Mouse (Mus musculus) limb, embryonic 10.5 days (tissue): ENCODE results near the gene Rbm46. TPM values are rescaled to one million over a fixed set of nuclear protein-coding genes. Genes with fewer than 3 reads are reported as not detected.

ENCODE experiments used
- DNase-seq: peaks from one replicate; pipeline ENCODE4 v3.0.0-alpha.2; 2017; ENCODE audit warnings: low spot score
- H3K27ac ChIP-seq: fragments of 300-500 bp; sonication (generic); 2 replicates; pipeline ENCODE4 v1.5.1; 2016; ENCODE audit warnings: mild to moderate bottlenecking
- H3K27me3 ChIP-seq: fragments of 300-500 bp; sonication (generic); 2 replicates; pipeline ENCODE4 v1.6.1; 2016; ENCODE audit warnings: low read depth, mild to moderate bottlenecking; ENCODE audit not compliant: poor library complexity, severe bottlenecking
- H3K36me3 ChIP-seq: fragments of 300-500 bp; sonication (generic); 2 replicates; pipeline ENCODE4 v1.6.1; 2016; ENCODE audit warnings: mild to moderate bottlenecking, moderate library complexity
- H3K4me1 ChIP-seq: fragments of 300-500 bp; sonication (generic); 2 replicates; pipeline ENCODE4 v1.6.1; 2016
- H3K4me3 ChIP-seq: fragments of 300-500 bp; sonication (generic); 2 replicates; pipeline ENCODE4 v1.5.1; 2016; ENCODE audit warnings: mild to moderate bottlenecking, moderate library complexity
- H3K9me3 ChIP-seq: fragments of 300-500 bp; sonication (generic); replicated peaks from 2 replicates; pipeline ENCODE4 v1.6.1; 2016; ENCODE audit warnings: mild to moderate bottlenecking
- WGBS: fragments of 180-500 bp; shearing (Covaris S2); methylation state at CpG from one replicate; pipeline ENCODE4 v1.1.7; 2016; 5-methylcytosine and 5-hydroxymethylcytosine counted together
- polyA plus RNA-seq: library from polyadenylated mRNA; unstranded; fragments of >200 nt; fragmentation: Nextera tagmentation; extraction: Ambion mirVana; gene quantifications from 2 replicates; pipeline ENCODE4 v1.2.1, GENCODE M21; 2016

The Rbm46 gene
- polyA plus RNA-seq, 1 experiment from 2014 or later, result 1.3 TPM

DNA sequence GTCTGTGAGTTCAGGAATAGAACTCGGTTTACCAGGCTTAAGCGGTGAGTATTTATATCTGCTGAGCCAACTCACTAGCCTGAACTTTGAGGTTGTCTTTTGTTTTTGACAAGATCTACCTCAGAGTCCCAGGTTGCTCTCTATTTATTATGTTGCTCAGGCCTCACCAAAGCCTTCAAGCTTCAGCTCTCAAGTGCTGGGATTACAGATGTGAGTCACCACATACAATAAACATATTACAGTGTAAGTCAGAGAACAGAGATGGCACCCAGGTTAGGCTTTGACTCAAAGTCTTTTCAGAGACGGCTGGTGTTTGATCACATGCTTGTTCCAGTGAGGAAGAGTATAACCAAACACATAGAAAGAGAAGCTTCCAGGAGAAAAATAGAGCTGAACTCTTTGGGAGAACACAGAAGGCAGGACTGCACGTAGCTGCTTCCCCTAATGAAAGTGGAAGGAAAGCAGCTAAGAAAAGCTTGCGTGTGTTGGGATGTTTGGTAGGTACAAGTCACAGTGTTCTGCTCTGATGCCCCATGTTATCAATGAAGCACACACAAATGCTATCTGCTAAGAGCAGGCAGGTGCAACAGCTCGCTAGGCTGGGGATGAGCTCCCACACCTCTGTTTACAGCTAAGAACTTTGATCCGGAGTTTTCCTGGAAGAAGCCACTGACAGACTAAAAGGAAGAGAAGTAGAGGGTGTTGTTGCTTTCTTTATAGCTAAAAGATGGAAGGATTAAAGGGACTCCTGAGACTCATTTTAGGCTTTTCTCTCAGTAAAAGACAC, 65.8 kb downstream of the Rbm46 start:
- Histone ChIP-seq H3K9me3 (no peaks in the 10 kb centered on the region), H3K36me3 (no peaks in the 10 kb centered on the region), H3K27me3 (no peaks in the 10 kb centered on the region), H3K4me1 (no peaks in the 10 kb centered on the region), H3K27ac (no peak overlapping the region), H3K4me3 (no peak overlapping the region)
- 88% methylated on average over 7 of the region's 7 CpGs for WGBS
- DNase-seq, result no peak

GRCm38 (mm10) chr3:82809769-82810168, 66.5 kb downstream of the Rbm46 start:
- no peak overlapping the region for H3K27ac ChIP-seq
- 53% methylated on average over 7 of the region's 7 CpGs for WGBS
- no peaks in the 10 kb centered on the region for H3K36me3 ChIP-seq
- no peaks in the 10 kb centered on the region for H3K9me3 ChIP-seq
- no peak overlapping the region for H3K4me3 ChIP-seq
- H3K4me1 ChIP-seq, result no peaks in the 10 kb centered on the region
- no peak for DNase-seq
- no peaks in the 10 kb centered on the region for H3K27me3 ChIP-seq

DNA sequence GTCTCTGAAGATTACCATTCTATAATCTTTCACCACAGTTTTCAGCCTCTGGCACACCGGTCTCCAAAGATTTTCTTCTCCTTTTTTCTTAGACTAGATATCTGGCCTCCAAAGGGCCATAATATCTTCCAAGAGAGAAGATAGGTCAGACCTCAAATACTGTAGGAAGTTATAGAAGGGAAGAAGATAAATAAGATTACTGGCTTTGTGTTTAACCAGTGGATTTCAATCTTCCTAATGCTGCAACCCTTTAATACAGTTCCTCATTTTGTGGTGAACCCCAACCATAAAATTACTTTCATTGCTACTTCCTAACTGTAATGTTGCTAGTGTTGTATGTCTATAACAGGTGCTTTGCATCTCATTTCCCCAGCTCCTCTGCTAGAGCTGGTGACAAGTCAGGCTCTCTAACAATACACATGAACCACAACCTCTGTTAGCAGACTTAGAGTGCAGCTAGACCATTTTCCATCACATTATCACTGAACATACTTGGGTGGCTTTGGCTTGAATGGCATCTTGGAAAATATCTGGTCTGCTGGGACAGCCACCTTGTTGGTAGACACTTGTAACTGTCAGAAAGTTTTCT, 67.9 kb downstream of the Rbm46 start:
- Histone ChIP-seq H3K27ac (no peak overlapping the region), H3K4me1 (no peaks in the 10 kb centered on the region), H3K9me3 (no peaks in the 10 kb centered on the region), H3K36me3 (no peaks in the 10 kb centered on the region), H3K4me3 (no peak overlapping the region), H3K27me3 (no peaks in the 10 kb centered on the region)
- 88% methylated on average over 1 of the region's 1 CpGs for WGBS
- no peak for DNase-seq

DNA sequence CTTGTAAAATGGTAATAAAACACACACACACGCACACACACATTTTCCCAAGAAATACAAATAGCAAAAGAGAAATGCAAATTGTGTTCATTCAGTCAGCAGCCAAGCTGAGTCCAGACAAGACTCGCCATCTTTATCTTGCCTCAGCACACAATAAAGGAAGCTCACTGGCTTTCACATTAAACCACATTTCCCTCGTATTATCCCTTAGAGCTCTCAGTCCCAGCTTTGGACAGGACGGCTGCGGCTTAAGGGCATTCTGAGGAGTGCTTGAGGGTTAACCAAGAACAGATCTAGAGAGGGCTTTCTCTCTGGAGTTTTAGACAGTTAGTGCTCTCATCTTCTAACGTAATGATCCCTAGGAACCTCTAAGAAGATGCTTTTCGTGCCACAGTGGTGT, 71.0 kb downstream of the Rbm46 start:
- no peak for DNase-seq
- WGBS, result 90% methylated on average over 7 of the region's 7 CpGs
- Histone ChIP-seq H3K4me1 (no peaks in the 10 kb centered on the region), H3K27ac (no peak overlapping the region), H3K4me3 (no peak overlapping the region), H3K9me3 (no peaks in the 10 kb centered on the region), H3K36me3 (no peaks in the 10 kb centered on the region), H3K27me3 (no peaks in the 10 kb centered on the region)

DNA sequence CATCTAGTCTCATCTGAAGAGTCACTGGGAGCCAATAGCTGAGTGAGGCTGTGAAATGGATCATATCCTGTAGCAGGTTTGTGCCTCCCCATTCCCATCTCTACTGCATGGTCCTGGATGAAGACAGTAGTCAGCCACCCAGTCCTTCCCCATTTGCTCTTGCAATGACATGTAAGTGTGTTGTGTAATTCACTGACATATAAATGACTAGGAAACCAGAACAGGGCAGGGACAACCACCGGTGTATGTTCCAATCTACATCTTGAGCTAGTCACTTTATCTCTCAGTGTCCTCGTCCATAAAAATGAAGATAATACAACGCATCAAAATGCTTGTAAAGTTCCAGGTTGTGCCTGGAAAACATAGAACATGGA, 75.8 kb downstream of the Rbm46 start:
- Histone ChIP-seq H3K27ac (no peak overlapping the region), H3K4me3 (no peak overlapping the region), H3K9me3 (no peaks in the 10 kb centered on the region), H3K4me1 (peaks cover 4% of the 10 kb centered on the region; the same call in 1 of the 2 replicates), H3K36me3 (no peaks in the 10 kb centered on the region), H3K27me3 (no peaks in the 10 kb centered on the region)
- 84% methylated on average over 3 of the region's 3 CpGs for WGBS
- no peak for DNase-seq

GRCm38 (mm10) chr3:82799735-82800469, 76.4 kb downstream of the Rbm46 start:
- no peak for DNase-seq
- H3K9me3 ChIP-seq, result no peaks in the 10 kb centered on the region
- no peaks in the 10 kb centered on the region for H3K27me3 ChIP-seq
- H3K4me3 ChIP-seq, result no peak overlapping the region
- peaks cover 4% of the 10 kb centered on the region; the same call in 1 of the 2 replicates for H3K4me1 ChIP-seq
- WGBS, result 88% methylated on average over 4 of the region's 4 CpGs
- H3K27ac ChIP-seq, result no peak overlapping the region
- no peaks in the 10 kb centered on the region for H3K36me3 ChIP-seq

DNA sequence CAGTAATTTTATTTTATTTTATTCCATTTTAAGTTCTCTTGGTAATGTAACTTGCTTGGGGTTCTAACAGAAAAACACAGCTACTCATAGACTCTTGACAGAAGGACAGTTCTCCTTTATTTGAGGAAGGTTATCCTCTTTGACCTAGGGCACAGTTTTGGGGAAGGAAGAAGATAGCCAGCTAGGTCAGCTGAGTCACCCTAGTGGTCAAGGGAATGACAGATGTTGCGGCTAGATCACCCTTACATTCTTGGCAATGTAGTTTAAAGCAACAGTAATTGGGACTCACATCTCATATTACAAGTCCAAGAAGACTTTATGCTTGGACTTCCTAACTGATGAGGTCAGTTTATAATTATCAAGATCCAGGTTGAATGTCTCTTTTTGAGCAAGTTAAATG, 82.6 kb downstream of the Rbm46 start:
- DNase-seq, result no peak
- H3K27ac ChIP-seq, result no peak overlapping the region
- WGBS, result 73% methylated on average over 1 of the region's 1 CpGs
- no peaks in the 10 kb centered on the region for H3K9me3 ChIP-seq
- H3K27me3 ChIP-seq, result no peaks in the 10 kb centered on the region
- H3K4me1 ChIP-seq, result peaks cover 4% of the 10 kb centered on the region; the same call in 1 of the 2 replicates
- no peaks in the 10 kb centered on the region for H3K36me3 ChIP-seq
- no peak overlapping the region for H3K4me3 ChIP-seq

DNA sequence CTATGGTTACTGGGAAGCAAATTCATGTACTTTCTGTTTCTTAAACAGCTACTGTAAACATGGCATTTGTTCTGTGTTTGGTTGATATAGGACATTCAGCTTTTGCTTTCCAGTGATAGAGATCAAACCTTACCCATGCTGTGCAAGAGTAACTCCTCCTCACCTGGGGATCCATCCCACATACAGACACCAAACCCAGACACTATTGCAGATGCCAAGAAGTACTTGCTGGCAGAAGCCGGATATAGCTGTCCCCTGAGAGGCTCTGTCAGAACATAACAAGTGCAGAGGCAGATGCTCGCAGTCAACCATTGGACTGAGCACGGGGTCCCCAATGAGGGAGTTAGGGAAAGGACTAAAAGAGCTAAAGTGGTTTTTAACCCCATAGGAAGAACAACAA, 84.6 kb downstream of the Rbm46 start:
- DNase-seq, result no peak
- H3K27ac ChIP-seq, result no peak overlapping the region
- H3K27me3 ChIP-seq, result no peaks in the 10 kb centered on the region
- WGBS, result 94% methylated on average over 3 of the region's 3 CpGs
- H3K9me3 ChIP-seq, result no peaks in the 10 kb centered on the region
- H3K4me3 ChIP-seq, result no peak overlapping the region
- peaks cover 4% of the 10 kb centered on the region; the same call in 1 of the 2 replicates for H3K4me1 ChIP-seq
- no peaks in the 10 kb centered on the region for H3K36me3 ChIP-seq

Other genes starting within 250 kb of the Rbm46 start
- gene Lrat, start 27.5 kb upstream of the Rbm46 start, polyA plus RNA-seq, result not detected in 2 replicates
- gene Fgg, start 131.2 kb upstream of the Rbm46 start, polyA plus RNA-seq, result 0.09 and 0.24 TPM in 2 replicates
- gene Fga, start 149.6 kb upstream of the Rbm46 start, polyA plus RNA-seq, result not detected in 2 replicates
- 0.06 TPM in 1 of 2 replicates, not detected in the other for gene Fgb, start 173.4 kb upstream of the Rbm46 start, polyA plus RNA-seq
- gene Plrg1, start 179.0 kb upstream of the Rbm46 start, polyA plus RNA-seq, result 135 and 140 TPM in 2 replicates